Mouse (Mus musculus): ENCODE data around the gene Pde4a.
"Not testable (repeated sequence)": the region's sequence is repeated elsewhere in the genome, so short reads cannot be mapped to it uniquely, and the experiment has no call there.

Gene Pde4a

DNA sequence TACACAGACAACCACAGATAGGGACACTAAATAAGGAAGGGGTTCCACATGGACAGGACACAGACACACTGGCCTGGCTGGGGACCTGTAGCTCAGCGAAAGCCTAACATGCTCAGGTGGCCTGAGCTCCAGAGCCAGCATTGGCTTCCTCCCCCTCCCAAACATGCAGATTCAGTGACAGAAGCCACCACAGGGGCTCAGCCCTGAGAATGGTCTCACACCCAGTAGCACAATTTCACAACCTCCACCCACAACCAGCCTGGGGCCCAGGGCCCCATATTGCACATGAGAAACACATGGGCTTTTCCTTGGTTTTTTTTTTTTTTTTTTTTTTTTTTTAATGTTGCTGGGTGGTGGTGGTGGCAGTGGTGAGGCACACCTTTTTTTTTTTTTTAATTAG, 80.8 kb downstream of the Pde4a start:
- no peak for DNase-seq

DNA sequence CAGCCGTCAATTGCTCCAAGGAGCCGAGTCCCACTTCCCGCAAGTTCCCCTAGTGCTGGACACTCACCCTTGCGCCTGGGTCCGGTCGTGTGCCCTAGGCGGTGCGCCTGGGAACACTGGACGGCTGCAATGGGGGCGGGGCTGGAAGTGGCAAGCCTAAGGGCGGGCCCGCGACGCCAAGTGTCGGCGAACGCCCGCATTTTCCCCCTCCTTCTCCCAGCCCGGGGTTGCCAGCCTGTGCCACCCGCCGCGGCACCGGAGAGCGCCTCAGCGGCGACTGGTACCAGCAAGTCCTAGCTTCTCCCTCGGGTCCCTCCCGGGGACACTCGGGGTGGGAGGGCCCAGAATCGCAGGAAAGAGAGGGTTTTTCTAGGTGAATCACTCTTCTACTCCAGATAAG, 82.8 kb downstream of the Pde4a start, which contains the start of gene S1pr5:
Gene S1pr5, minus strand, starts transcription at position 118 of the 400 bp plus-strand sequence.
- peak; percentile 77 for DNase-seq

DNA sequence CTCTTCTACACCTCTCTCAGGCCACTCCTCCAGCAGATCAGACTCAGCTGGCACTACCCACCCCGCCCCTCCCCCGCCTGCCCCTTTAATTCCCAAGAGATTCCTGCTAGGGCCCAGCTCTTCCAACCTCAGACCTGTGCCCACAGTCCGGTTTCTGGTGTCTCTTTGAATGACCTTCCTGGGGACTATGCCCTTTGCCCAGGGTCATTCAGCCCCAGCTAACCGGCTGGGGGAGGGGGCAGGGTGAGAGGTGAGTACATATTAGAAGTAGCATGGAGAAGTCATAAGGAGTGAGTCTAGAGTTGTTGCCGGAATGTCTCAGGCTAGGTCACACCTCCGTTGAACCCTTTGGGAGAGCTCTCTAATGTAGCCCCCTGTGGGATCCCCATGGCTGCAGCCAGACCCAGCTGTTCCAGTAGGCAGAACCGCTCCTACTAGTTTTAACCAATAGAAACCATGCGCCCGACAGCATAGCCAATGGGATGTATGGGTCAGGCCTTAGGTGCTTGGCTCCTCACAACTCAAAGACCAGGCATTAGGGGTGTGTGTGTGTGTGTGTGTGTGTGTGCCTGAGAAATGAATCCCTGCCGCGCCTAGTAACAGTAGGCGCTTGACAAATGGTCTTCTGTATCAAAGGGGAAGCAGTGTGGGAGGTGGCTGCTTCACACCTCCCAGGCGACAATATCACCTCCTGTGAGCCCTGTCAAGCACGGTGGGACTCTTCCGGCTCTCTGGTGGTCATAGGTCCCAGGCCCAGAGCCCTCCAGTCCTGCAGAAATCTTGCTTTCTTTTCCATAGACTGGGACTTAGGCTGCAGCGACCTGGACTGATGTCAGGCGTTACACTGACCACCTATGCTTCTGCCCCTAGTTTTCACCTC, 84.4 kb downstream of the Pde4a start:
- no peak for DNase-seq

DNA sequence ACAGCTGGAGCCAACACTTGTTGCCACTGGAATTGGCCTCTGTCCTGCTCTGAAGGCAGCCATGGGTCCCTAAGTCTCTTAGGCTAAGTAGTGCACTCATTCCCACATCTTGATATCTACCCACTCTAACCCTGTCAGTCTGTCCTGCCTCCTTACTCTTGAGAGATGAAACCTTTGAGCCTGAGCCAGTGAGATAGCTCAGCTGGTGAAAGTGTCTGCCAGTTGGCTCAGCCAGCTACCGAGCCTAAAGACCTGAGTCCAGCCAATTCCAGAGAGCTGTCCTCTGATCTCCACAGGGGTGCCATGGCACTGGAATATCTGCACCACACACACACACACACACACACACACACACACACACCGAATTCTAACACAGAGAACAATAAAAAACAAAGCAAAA, 85.0 kb downstream of the Pde4a start:
- DNase-seq: no peak

DNA sequence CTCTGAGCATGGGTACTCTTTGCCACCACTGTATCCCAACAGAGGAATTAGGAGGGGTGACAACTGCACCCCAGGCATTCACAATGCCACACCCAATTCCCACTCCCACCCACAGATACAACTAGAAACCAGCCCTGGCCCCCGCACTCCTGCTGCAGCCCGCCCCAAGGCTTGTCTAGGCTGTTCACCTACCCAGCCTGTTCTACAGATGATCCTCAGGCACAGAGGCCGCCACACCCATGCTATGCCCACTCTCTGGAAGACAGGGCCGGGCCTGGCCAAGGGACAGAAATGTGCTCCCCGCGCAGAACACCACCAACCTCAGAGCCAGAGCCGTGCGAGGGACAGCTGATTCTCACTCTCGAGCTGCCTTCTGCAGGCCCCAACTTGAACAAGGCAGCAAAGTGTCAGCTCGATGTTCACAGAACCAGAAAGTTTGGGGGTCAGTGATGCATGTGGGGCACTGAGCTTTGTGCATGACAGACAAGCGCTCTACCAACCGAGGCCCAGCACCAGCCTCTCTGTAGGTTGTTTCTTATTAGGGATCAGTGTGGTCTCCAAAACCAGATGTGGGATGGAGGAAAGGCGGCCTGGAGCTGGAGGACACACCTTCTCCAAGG, 85.7 kb downstream of the Pde4a start:
- no peak for DNase-seq

DNA sequence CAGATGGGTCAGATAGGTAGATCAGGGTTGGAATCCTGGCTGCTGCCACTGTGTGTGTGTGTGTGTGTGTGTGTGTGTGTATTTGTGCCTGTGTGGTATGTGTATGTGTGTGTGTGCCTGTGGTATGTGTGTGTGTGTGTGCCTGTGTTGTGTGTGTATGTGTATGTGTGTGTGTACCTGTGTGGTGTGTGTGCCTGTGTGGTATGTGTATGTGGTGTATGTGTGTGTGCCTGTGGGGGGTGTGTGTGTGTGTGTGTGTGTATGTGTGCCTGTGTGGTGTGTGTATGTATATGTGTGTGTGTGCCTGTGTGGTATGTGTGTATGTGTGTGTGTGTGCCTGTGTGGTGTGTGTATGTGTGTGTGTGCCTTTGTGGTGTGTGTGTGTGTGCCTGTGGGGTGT, 89.2 kb downstream of the Pde4a start:
- no peak for DNase-seq

DNA sequence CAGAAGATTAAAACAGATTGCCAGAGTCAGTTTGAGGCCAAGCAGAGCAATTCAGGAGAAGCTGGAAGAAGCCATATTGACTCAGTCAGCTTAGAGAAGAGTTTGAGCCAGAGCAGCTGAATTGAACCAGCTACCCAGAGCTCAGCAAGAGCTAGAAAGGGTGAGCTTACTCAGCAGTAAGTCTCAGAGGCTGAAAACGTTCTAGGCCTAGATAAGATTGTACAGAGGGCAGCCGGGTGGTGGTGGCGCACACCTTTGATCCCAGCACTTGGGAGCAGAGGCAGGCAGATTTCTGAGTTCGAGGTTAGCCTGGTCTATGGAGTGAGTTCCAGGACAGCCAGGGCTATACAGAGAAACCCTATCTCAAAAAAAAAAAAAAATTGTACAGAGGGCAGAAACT, 90.8 kb downstream of the Pde4a start:
- not testable (repeated sequence) for DNase-seq

DNA sequence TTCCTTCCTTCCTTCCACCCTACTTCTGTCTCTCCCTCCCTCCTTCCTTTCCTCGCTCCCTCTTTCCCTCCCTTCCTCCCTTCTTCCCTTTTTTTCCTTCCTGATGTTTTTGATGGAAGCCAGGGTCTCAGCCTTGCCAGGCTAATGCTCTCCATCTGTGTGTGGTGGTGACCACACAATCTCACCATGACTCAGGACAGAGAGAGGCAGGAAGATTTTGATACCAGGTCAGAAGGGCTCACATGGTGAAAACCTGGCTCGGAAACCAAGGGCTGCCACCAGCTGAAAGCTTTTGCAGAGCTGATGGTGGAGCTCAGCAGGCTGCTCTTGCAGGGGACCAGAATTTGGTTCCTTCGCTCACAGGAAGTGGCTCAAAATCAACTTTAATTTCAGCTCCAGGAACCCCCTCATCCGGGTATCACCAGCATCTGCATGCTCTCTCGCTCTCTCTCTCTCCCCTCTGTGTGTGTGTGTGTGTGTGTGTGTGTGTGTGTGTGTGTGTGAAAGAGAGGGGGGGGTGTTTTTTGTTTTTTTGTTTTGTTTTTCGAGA, 95.1 kb downstream of the Pde4a start:
- no peak for DNase-seq

DNA sequence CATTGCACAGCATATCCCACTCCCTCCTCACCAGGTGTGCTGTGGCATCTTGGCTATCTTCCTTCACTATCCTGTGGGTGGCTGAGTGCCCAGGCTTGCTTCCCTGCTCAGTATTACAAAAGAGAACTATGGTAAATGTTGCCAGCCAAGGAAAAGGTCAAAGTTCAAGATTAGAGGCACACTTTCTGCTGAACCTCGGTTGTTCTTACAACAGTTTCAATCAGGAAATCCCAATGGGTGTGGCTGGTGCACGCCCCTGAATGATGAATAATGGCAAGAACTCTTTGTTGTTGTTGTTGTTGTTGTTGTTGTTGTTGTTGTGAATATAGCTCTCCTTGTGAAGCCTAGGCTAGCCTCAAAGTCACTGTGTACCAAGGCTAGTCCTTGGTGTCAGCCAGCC, 96.3 kb downstream of the Pde4a start:
- peak; percentile 40 for DNase-seq
